Mouse (Mus musculus): ENCODE measurements at regions not wholly inside any gene's neighbourhood (a gene's known extent, or its start where the extent isn't known, plus 50 kb on each side); places are given as distances from the start of the nearest gene placed in this dataset.

DNA sequence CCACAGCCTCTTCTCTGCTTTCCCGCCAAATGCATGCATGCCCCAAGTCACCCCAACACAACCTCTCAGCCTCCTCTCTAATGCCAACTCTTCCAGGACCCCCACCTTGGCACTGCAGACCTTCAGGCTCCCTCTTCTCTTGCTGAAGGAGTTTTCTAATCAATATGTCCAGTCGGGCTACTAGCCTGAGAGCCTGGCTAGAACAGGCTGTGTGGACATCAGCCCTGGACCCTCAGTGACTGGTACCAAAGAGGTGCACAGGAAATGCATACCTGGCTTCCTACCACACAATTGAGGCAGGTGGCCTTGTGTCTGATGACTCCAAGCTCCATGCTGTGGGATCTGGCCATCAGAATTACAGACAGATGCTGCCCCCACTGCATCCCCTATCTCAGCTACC is 248.4 kb downstream of the Gm26897 start:
- Histone ChIP-seq H3K4me3 (ENCODE audit: low read depth, low read length) (no peak overlapping the region), H3K4me1 (replicated peaks; ENCODE audit: control insufficient read depth, insufficient read depth) (no peaks in the 10 kb centered on the region), H3K27me3 (ENCODE audit: control insufficient read depth, insufficient read depth, low read length) (no peaks in the 10 kb centered on the region), H3K4me2 (replicated peaks; ENCODE audit: low read depth) (no peak overlapping the region), H3K36me3 (ENCODE audit: control insufficient read depth, insufficient read depth, low read length) (no peaks in the 10 kb centered on the region), H3K9ac (ENCODE audit: low read length) (no peak overlapping the region), H3K27ac (replicated peaks) (no peak overlapping the region), H3K9me3 (ENCODE audit: control insufficient read depth, low read length) (no peaks in the 10 kb centered on the region)
- no peak for DNase-seq (ENCODE audit: low spot score)
- TF ChIP-seq EP300 (optimal IDR thresholded peaks at IDR 0.05), result no peak
- no peak for TF ChIP-seq CTCF (IDR thresholded peaks at IDR 0.05; ENCODE audit: low read depth)
- WGBS, result 87% methylated on average over 2 of the region's 2 CpGs
- no peak for ATAC-seq (ENCODE audit: low FRiP score, low TSS enrichment)

DNA sequence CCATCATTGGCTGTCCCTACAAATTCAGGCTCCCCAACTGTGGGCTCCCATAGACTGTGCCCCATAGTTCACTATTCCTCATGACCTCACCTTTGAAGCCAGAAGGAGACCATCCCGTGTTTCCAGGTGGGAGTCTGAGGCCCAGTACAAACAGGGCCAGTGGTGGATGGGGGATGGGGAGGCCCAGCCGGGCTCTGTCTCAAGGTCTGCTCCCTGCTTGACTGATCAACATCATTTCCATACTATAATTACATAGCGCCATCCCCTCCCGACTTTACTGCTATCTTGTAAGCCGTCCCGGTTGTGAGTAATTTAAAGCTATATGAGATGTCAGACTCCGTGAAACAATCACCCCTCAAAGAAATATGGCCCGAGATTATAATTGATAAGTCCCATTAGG is 252.3 kb downstream of the Gm26897 start:
- Histone ChIP-seq H3K9me3 (ENCODE audit: control insufficient read depth, low read length) (no peaks in the 10 kb centered on the region), H3K4me2 (replicated peaks; ENCODE audit: low read depth) (no peak overlapping the region), H3K4me1 (replicated peaks; ENCODE audit: control insufficient read depth, insufficient read depth) (no peaks in the 10 kb centered on the region), H3K27ac (replicated peaks) (no peak overlapping the region), H3K9ac (ENCODE audit: low read length) (no peak overlapping the region), H3K27me3 (ENCODE audit: control insufficient read depth, insufficient read depth, low read length) (no peaks in the 10 kb centered on the region), H3K4me3 (ENCODE audit: low read depth, low read length) (no peak overlapping the region), H3K36me3 (ENCODE audit: control insufficient read depth, insufficient read depth, low read length) (no peaks in the 10 kb centered on the region)
- DNase-seq (ENCODE audit: low spot score), result no peak
- ATAC-seq (ENCODE audit: low FRiP score, low TSS enrichment), result no peak
- 72% methylated on average over 8 of the region's 8 CpGs for whole genome bisulfite sequencing
- no peak for TF ChIP-seq EP300 (optimal IDR thresholded peaks at IDR 0.05)
- TF ChIP-seq CTCF (IDR thresholded peaks at IDR 0.05; ENCODE audit: low read depth), result no peak

DNA sequence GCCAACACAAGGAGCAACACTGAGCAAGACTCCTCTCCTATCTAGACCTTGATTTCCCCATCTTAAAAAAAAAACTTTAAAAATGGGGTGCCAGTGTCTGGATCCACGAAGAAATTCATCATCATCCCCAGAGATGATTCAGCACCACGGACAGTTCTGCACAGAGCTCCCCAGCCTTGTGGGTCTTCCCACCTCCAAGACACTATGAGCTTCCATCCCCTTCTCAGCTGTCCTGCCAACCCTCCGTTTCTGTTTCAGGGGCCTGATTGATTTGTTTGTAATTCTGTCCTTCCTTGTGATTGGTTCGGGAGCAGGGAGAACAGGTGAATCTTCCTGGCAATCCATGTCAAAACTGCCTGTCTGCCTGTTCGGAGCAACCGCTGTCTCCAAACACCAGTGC is 253.3 kb downstream of the Gm26897 start:
- no peaks in the 10 kb centered on the region for H3K4me1 ChIP-seq (replicated peaks; ENCODE audit: control insufficient read depth, insufficient read depth)
- no peaks in the 10 kb centered on the region for H3K9me3 ChIP-seq (ENCODE audit: control insufficient read depth, low read length)
- DNase-seq (ENCODE audit: low spot score) (no peak), ATAC-seq (ENCODE audit: low FRiP score, low TSS enrichment) (no peak)
- no peaks in the 10 kb centered on the region for H3K36me3 ChIP-seq (ENCODE audit: control insufficient read depth, insufficient read depth, low read length)
- no peak overlapping the region for H3K9ac ChIP-seq (ENCODE audit: low read length)
- H3K4me3 ChIP-seq (ENCODE audit: low read depth, low read length), result no peak overlapping the region
- H3K4me2 ChIP-seq (replicated peaks; ENCODE audit: low read depth), result no peak overlapping the region
- no peak overlapping the region for H3K27ac ChIP-seq (replicated peaks)
- TF ChIP-seq CTCF (IDR thresholded peaks at IDR 0.05; ENCODE audit: low read depth), result no peak
- no peak for TF ChIP-seq EP300 (optimal IDR thresholded peaks at IDR 0.05)
- WGBS, result 44% methylated on average over 6 of the region's 6 CpGs
- H3K27me3 ChIP-seq (ENCODE audit: control insufficient read depth, insufficient read depth, low read length), result no peaks in the 10 kb centered on the region

DNA sequence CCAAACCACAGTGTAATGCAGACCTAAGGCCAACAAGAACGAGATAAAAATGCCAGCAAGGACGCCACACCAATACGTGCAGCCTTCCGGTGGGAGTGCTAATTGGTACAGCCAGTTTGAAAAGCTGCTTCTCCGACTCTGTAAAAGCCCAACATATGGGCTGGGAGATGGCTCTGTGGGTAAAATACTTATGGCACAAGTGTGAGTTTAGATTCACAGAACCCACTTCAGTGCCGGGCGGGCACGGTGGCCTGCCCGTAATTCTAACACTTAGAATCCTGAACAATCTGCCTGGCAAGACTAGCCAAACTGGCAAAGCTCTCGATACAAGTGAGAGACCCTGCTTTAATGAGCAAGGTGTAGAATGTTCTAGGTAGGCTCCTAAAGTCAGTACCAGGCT is 258.1 kb downstream of the Gm26897 start:
- no peak overlapping the region for H3K4me2 ChIP-seq (replicated peaks; ENCODE audit: low read depth)
- H3K4me1 ChIP-seq (replicated peaks; ENCODE audit: control insufficient read depth, insufficient read depth), result no peaks in the 10 kb centered on the region
- H3K36me3 ChIP-seq (ENCODE audit: control insufficient read depth, insufficient read depth, low read length), result no peaks in the 10 kb centered on the region
- no peak overlapping the region for H3K4me3 ChIP-seq (ENCODE audit: low read depth, low read length)
- no peaks in the 10 kb centered on the region for H3K27me3 ChIP-seq (ENCODE audit: control insufficient read depth, insufficient read depth, low read length)
- no peaks in the 10 kb centered on the region for H3K9me3 ChIP-seq (ENCODE audit: control insufficient read depth, low read length)
- DNase-seq (ENCODE audit: low spot score), result no peak
- 87% methylated on average over 10 of the region's 10 CpGs for WGBS
- H3K9ac ChIP-seq (ENCODE audit: low read length), result no peak overlapping the region
- ATAC-seq (ENCODE audit: low FRiP score, low TSS enrichment), result no peak
- TF ChIP-seq EP300 (optimal IDR thresholded peaks at IDR 0.05) (no peak), CTCF (IDR thresholded peaks at IDR 0.05; ENCODE audit: low read depth) (no peak)
- no peak overlapping the region for H3K27ac ChIP-seq (replicated peaks)

DNA sequence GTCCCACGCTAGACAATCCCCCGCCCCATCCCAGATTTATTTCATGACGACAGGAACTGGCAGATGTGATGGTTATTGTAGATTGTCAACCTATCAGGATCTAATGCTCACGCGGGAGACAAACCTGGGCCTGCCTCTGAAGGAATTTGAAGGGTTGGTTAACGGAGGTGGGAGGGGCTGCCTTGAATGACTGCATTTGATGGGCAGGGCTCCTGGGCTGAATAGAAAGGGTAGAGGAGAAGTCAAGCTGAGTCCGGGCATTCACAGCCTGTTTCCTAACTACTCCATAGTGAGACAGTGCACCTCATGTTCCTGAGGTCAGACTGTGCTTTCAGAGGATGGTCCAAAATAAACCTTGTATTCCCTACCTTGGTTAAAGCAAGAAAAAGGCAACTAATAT is 259.1 kb downstream of the Cryba4 start:
- H3K4me2 ChIP-seq (replicated peaks; ENCODE audit: low read depth), result no peak overlapping the region
- ATAC-seq (ENCODE audit: low FRiP score, low TSS enrichment), result no peak
- DNase-seq (ENCODE audit: low spot score), result no peak
- H3K4me3 ChIP-seq (ENCODE audit: low read depth, low read length), result no peak overlapping the region
- no peak overlapping the region for H3K9ac ChIP-seq (ENCODE audit: low read length)
- 55% methylated on average over 7 of the region's 7 CpGs for WGBS
- H3K9me3 ChIP-seq (ENCODE audit: control insufficient read depth, low read length), result no peaks in the 10 kb centered on the region
- H3K27ac ChIP-seq (replicated peaks), result no peak overlapping the region
- H3K4me1 ChIP-seq (replicated peaks; ENCODE audit: control insufficient read depth, insufficient read depth), result no peaks in the 10 kb centered on the region
- TF ChIP-seq CTCF (IDR thresholded peaks at IDR 0.05; ENCODE audit: low read depth) (no peak), EP300 (optimal IDR thresholded peaks at IDR 0.05) (no peak)
- no peaks in the 10 kb centered on the region for H3K27me3 ChIP-seq (ENCODE audit: control insufficient read depth, insufficient read depth, low read length)
- no peaks in the 10 kb centered on the region for H3K36me3 ChIP-seq (ENCODE audit: control insufficient read depth, insufficient read depth, low read length)

DNA sequence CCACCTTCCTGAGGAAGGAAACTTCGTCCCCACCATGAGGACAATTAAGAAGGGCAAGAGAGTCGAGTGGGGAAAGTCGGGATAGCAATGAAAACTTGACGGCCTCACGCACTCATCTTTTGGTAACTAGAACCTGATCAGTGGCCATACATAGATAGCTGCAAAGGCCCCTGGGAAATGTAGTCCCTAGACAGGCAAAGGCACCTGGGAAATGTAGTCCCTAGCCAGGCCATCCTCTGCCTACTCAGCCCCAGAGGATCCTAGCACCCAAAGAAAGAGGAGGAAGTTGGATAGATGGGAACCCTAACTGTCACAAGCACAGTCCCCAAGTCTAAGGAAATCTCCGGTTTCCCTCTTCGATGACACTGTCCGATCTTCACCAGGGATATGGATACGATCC is 258.4 kb downstream of the Cryba4 start:
- H3K27ac ChIP-seq (replicated peaks), result no peak overlapping the region
- 77% methylated on average over 9 of the region's 9 CpGs for WGBS
- no peak overlapping the region for H3K4me2 ChIP-seq (replicated peaks; ENCODE audit: low read depth)
- H3K4me3 ChIP-seq (ENCODE audit: low read depth, low read length), result no peak overlapping the region
- TF ChIP-seq EP300 (optimal IDR thresholded peaks at IDR 0.05) (no peak), CTCF (IDR thresholded peaks at IDR 0.05; ENCODE audit: low read depth) (no peak)
- no peaks in the 10 kb centered on the region for H3K9me3 ChIP-seq (ENCODE audit: control insufficient read depth, low read length)
- H3K27me3 ChIP-seq (ENCODE audit: control insufficient read depth, insufficient read depth, low read length), result no peaks in the 10 kb centered on the region
- DNase-seq (ENCODE audit: low spot score) (no peak), ATAC-seq (ENCODE audit: low FRiP score, low TSS enrichment) (no peak)
- no peaks in the 10 kb centered on the region for H3K4me1 ChIP-seq (replicated peaks; ENCODE audit: control insufficient read depth, insufficient read depth)
- H3K9ac ChIP-seq (ENCODE audit: low read length), result no peak overlapping the region
- H3K36me3 ChIP-seq (ENCODE audit: control insufficient read depth, insufficient read depth, low read length), result no peaks in the 10 kb centered on the region

Measured in stomach, postnatal 0 days (tissue).